Mouse (Mus musculus) heart, adult 2 months (tissue): ENCODE measurements around the gene Eps8l1. TPM values are rescaled to one million over a fixed set of nuclear protein-coding genes. Genes with fewer than 3 reads are reported as not detected.

Experiments used
- DNase-seq, 2 experiments: peaks; one replicate each; pipeline ENCODE4 v3.0.0; 2021
- H3K27ac ChIP-seq: fragments of 200-600 bp; 2 replicates; pipeline ENCODE4 v1.8.1; 2022
- H3K27me3 ChIP-seq: fragments of 200-500 bp; 2 replicates; pipeline ENCODE4 v1.6.1; 2012; ENCODE audit warnings: mild to moderate bottlenecking, low read length, inconsistent platforms, mixed read lengths; ENCODE audit not compliant: control insufficient read depth, insufficient read depth
- H3K36me3 ChIP-seq: fragments of 200-500 bp; 2 replicates; pipeline ENCODE4 v1.6.1; 2012; ENCODE audit warnings: low read length, inconsistent platforms; ENCODE audit not compliant: control insufficient read depth, insufficient read depth
- H3K4me1 ChIP-seq: fragments of 200-500 bp; 2 replicates; pipeline ENCODE4 v1.6.1; 2011; ENCODE audit warnings: low read length; ENCODE audit not compliant: control insufficient read depth, insufficient read depth
- H3K4me3 ChIP-seq: fragments of 200-600 bp; 2 replicates; pipeline ENCODE4 v1.8.1; 2022
- H3K79me2 ChIP-seq: fragments of 200-500 bp; replicated peaks from 2 replicates; pipeline ENCODE4 v1.6.1; 2012; ENCODE audit warnings: mild to moderate bottlenecking, inconsistent platforms, low read length, moderate library complexity, mixed read lengths; ENCODE audit not compliant: control insufficient read depth, insufficient read depth
- H3K9ac ChIP-seq: fragments of 200-500 bp; 2 replicates; pipeline ENCODE4 v1.6.1; 2012; ENCODE audit warnings: low read depth, mild to moderate bottlenecking, control low read depth, inconsistent platforms, low read length, mixed read lengths
- CTCF ChIP-seq: fragments of 200-600 bp; IDR thresholded peaks from 2 replicates; pipeline ENCODE4 v1.8.1; 2022; ENCODE audit warnings: antibody characterized with exemption, mild to moderate bottlenecking, moderate library complexity
- EP300 ChIP-seq: fragments of 200-500 bp; IDR thresholded peaks from 2 replicates; pipeline ENCODE4 v1.6.1; 2011; ENCODE audit warnings: low read depth, low read length, control low read depth; ENCODE audit not compliant: insufficient read depth
- POLR2A ChIP-seq: fragments of 200-500 bp; IDR thresholded peaks from 2 replicates; pipeline ENCODE4 v1.6.1; 2011; ENCODE audit warnings: mild to moderate bottlenecking, low read depth, low read length, control low read depth; ENCODE audit not compliant: insufficient read depth
- WGBS: fragments of 180-500 bp; shearing (Covaris S2); methylation state at CpG from one replicate; pipeline ENCODE4 v1.1.7; 2018; 5-methylcytosine and 5-hydroxymethylcytosine counted together
- intact Hi-C: fragments of 180-260 bp; cut with DNase I; formaldehyde crosslinking; loops from one replicate; pipeline ENCODE4 v1.15.1; 2025
- polyA plus RNA-seq: library from polyadenylated mRNA; depleted of rRNA; stranded (reverse); fragments of >200 nt; gene quantifications from 2 replicates; pipeline ENCODE4 v1.2.3, GENCODE M21; 2012
- total RNA-seq, 2 experiments: library from RNA; stranded (reverse); gene quantifications; 2 replicates each; pipeline ENCODE4 v1.2.3; 2021

Eps8l1 gene
- total and polyA plus RNA-seq, 3 experiments = 0.74 to 3.5 (median 3.3) TPM

- H3K79me2 ChIP-seq = no peaks in the 10 kb centered on the region
- intact Hi-C loops = loop anchor here (2.0 kb wide), 1 partner anchor 40 kb away; no protein-coding TSS in a partner anchor
- H3K4me1 ChIP-seq = no peaks in the 10 kb centered on the region
- no peak overlapping the region for H3K27ac ChIP-seq
- H3K27me3 ChIP-seq = no peaks in the 10 kb centered on the region
- DNase-seq = no peak
- WGBS = 92% methylated on average over 9 of the region's 9 CpGs
- TF ChIP-seq CTCF = no peak
- no peak for TF ChIP-seq EP300
- no peak for TF ChIP-seq POLR2A
- no peak overlapping the region for H3K4me3 ChIP-seq
- no peak overlapping the region for H3K9ac ChIP-seq
- H3K36me3 ChIP-seq = no peaks in the 10 kb centered on the region
These were observed 30.1 kb upstream of the Eps8l1 start for GRCm38 (mm10) chr7:4430246-4430844.

- WGBS = 78% methylated on average over 6 of the region's 6 CpGs
- intact Hi-C loops = loop anchor here (2.0 kb wide), 1 partner anchor 39 kb away; no protein-coding TSS in a partner anchor
- peak; percentile 57 to 80 for DNase-seq
- Histone ChIP-seq H3K27ac (no peak overlapping the region), H3K4me1 (no peaks in the 10 kb centered on the region), H3K4me3 (no peak overlapping the region), H3K27me3 (no peaks in the 10 kb centered on the region), H3K79me2 (no peaks in the 10 kb centered on the region), H3K36me3 (no peaks in the 10 kb centered on the region), H3K9ac (no peak overlapping the region)
- TF ChIP-seq CTCF = peak; percentile 94
- TF ChIP-seq POLR2A = no peak
- 0 out of 2 replicates have a peak, but pooled peaks have one; percentile 53 for TF ChIP-seq EP300
These were observed 28.9 kb upstream of the Eps8l1 start for GRCm38 (mm10) chr7:4431548-4431947.

GRCm38 (mm10) chr7:4432026-4432425 is 28.4 kb upstream of the Eps8l1 start:
- Histone ChIP-seq H3K4me3 (no peak overlapping the region), H3K79me2 (no peaks in the 10 kb centered on the region; the same call in 1 of the 2 replicates), H3K9ac (no peak overlapping the region), H3K27ac (no peak overlapping the region), H3K4me1 (no peaks in the 10 kb centered on the region), H3K36me3 (no peaks in the 10 kb centered on the region), H3K27me3 (no peaks in the 10 kb centered on the region)
- TF ChIP-seq CTCF (no peak), EP300 (no peak), POLR2A (no peak)
- DNase-seq = no peak
- WGBS = 88% methylated on average over 8 of the region's 8 CpGs
- intact Hi-C loops = loop anchor here (2.0 kb wide), 1 partner anchor 93 kb away; the partner anchor contains the start of gene Tnni3

GRCm38 (mm10) chr7:4437721-4438120 is 22.8 kb upstream of the Eps8l1 start:
- WGBS = 83% methylated on average over 2 of the region's 2 CpGs
- Histone ChIP-seq H3K9ac (no peak overlapping the region), H3K4me3 (no peak overlapping the region), H3K27me3 (no peaks in the 10 kb centered on the region), H3K4me1 (no peaks in the 10 kb centered on the region), H3K27ac (no peak overlapping the region), H3K36me3 (no peaks in the 10 kb centered on the region), H3K79me2 (no peaks in the 10 kb centered on the region; the same call in 1 of the 2 replicates)
- intact Hi-C loops = no loop called here
- no peak for DNase-seq
- TF ChIP-seq EP300 (no peak), CTCF (no peak), POLR2A (no peak)

- Histone ChIP-seq H3K9ac (no peak overlapping the region), H3K4me3 (no peak overlapping the region), H3K36me3 (no peaks in the 10 kb centered on the region), H3K79me2 (no peaks in the 10 kb centered on the region; the same call in 1 of the 2 replicates), H3K27ac (no peak overlapping the region), H3K27me3 (no peaks in the 10 kb centered on the region), H3K4me1 (peaks cover 1% of the 10 kb centered on the region)
- DNase-seq = no peak
- 87% methylated on average over 10 of the region's 10 CpGs for WGBS
- intact Hi-C loops = loop anchor here (10.0 kb wide), 2 partner anchors 736 to 816 kb away; partner anchors contain the start of genes Prpf31, Rps9 and Tfpt
- TF ChIP-seq CTCF = no peak
- TF ChIP-seq POLR2A = no peak
- TF ChIP-seq EP300 = no peak
These were observed 19.9 kb upstream of the Eps8l1 start for GRCm38 (mm10) chr7:4440549-4440948.

- under 1% methylated on average over 35 of the region's 35 CpGs for WGBS
- Histone ChIP-seq H3K4me3 (peak within 1 kb of the TSS; percentile 88), H3K27ac (peak within 1 kb of the TSS; percentile 91), H3K9ac (peak within 1 kb of the TSS; percentile 81), H3K79me2 (no peaks in the 10 kb centered on the region), H3K27me3 (no peaks in the 10 kb centered on the region), H3K36me3 (no peaks in the 10 kb centered on the region), H3K4me1 (peaks cover 1% of the 10 kb centered on the region)
- TF ChIP-seq POLR2A (peak; percentile 70), CTCF (no peak), EP300 (peak; percentile 24)
- peak; percentile 86 to 92 for DNase-seq
- intact Hi-C loops = loop anchor here (5.0 to 10.0 kb wide), 3 partner anchors 57 to 821 kb away; partner anchors contain the start of genes Ppp1r12c, Prpf31, Rps9 and Tfpt
These were observed 15.2 kb upstream of the Eps8l1 start, which contains the start of gene Rdh13 for GRCm38 (mm10) chr7:4445216-4445791. Gene Rdh13, minus strand, starts transcription at chr7:4445649.
